Mouse (Mus musculus) cerebellum, adult 11-12 months (tissue): ENCODE results near the gene Vgll4.

ENCODE experiments used
- DNase-seq: peaks from one replicate; pipeline ENCODE4 v3.0.0; 2022

Vgll4 gene

GRCm38 (mm10) chr6:114917129-114917528 lies 52.7 kb downstream of the Vgll4 start:
- no peak for DNase-seq

GRCm38 (mm10) chr6:114916715-114916992 lies 53.1 kb downstream of the Vgll4 start:
- DNase-seq: no peak

- no peak for DNase-seq
Measured at GRCm38 (mm10) chr6:114915915-114916714, 53.7 kb downstream of the Vgll4 start.

GRCm38 (mm10) chr6:114914041-114914716 lies 55.6 kb downstream of the Vgll4 start:
- DNase-seq: no peak

- no peak for DNase-seq
Measured at GRCm38 (mm10) chr6:114913142-114913541, 56.7 kb downstream of the Vgll4 start.

GRCm38 (mm10) chr6:114911540-114911939 lies 58.3 kb downstream of the Vgll4 start:
- DNase-seq: no peak

- DNase-seq: no peak
Measured at GRCm38 (mm10) chr6:114909801-114910200, 60.0 kb downstream of the Vgll4 start.

- no peak for DNase-seq
Measured at GRCm38 (mm10) chr6:114907459-114907858, 62.3 kb downstream of the Vgll4 start.

- no peak for DNase-seq
Measured at GRCm38 (mm10) chr6:114906209-114906608, 63.6 kb downstream of the Vgll4 start.

GRCm38 (mm10) chr6:114905253-114906028 lies 64.4 kb downstream of the Vgll4 start:
- no peak for DNase-seq

GRCm38 (mm10) chr6:114904818-114905217 lies 65.0 kb downstream of the Vgll4 start:
- DNase-seq: no peak

- no peak for DNase-seq
Measured at GRCm38 (mm10) chr6:114904233-114904632, 65.6 kb downstream of the Vgll4 start.

GRCm38 (mm10) chr6:114901921-114902320 lies 67.9 kb downstream of the Vgll4 start:
- no peak for DNase-seq

GRCm38 (mm10) chr6:114901321-114901824 lies 68.4 kb downstream of the Vgll4 start:
- DNase-seq: no peak

- DNase-seq: no peak
Measured at GRCm38 (mm10) chr6:114900194-114900593, 69.6 kb downstream of the Vgll4 start.

GRCm38 (mm10) chr6:114899652-114900051 lies 70.1 kb downstream of the Vgll4 start:
- DNase-seq: no peak

- no peak for DNase-seq
Measured at GRCm38 (mm10) chr6:114898949-114899348, 70.8 kb downstream of the Vgll4 start.

GRCm38 (mm10) chr6:114896281-114896680 lies 73.5 kb downstream of the Vgll4 start:
- no peak for DNase-seq

GRCm38 (mm10) chr6:114895191-114895590 lies 74.6 kb downstream of the Vgll4 start:
- no peak for DNase-seq

- no peak for DNase-seq
Measured at GRCm38 (mm10) chr6:114894548-114895106, 75.2 kb downstream of the Vgll4 start.

GRCm38 (mm10) chr6:114893427-114894209 lies 76.2 kb downstream of the Vgll4 start:
- no peak for DNase-seq

- DNase-seq: no peak
Measured at GRCm38 (mm10) chr6:114892363-114892762, 77.4 kb downstream of the Vgll4 start.
